Mouse (Mus musculus) CH12F3 (cell line): ENCODE results near the gene Adamts2.

ENCODE experiments used
- in situ Hi-C: fragments of 300-500 bp; cut with MboI; formaldehyde crosslinking; loops from 2 replicates; pipeline ENCODE4 v1.14.3; 2020; ENCODE audit warnings: low sequenced_read_pairs

Adamts2 gene

GRCm38 (mm10) chr11:50670881-50671280, 69.0 kb downstream of the Adamts2 start:
- in situ Hi-C loops, result no loop called here

- in situ Hi-C loops, result no loop called here
These were observed 69.5 kb downstream of the Adamts2 start for GRCm38 (mm10) chr11:50671376-50671775.

- in situ Hi-C loops, result no loop called here
These were observed 70.0 kb downstream of the Adamts2 start for GRCm38 (mm10) chr11:50671820-50672310.

GRCm38 (mm10) chr11:50672866-50673265, 71.0 kb downstream of the Adamts2 start:
- in situ Hi-C loops, result no loop called here

- in situ Hi-C loops, result no loop called here
These were observed 71.8 kb downstream of the Adamts2 start for GRCm38 (mm10) chr11:50673525-50674250.

- in situ Hi-C loops, result no loop called here
These were observed 72.5 kb downstream of the Adamts2 start for GRCm38 (mm10) chr11:50674390-50674789.

- in situ Hi-C loops, result no loop called here
These were observed 76.8 kb downstream of the Adamts2 start for GRCm38 (mm10) chr11:50678650-50679049.

- in situ Hi-C loops, result no loop called here
These were observed 80.1 kb downstream of the Adamts2 start for GRCm38 (mm10) chr11:50681940-50682339.

- in situ Hi-C loops, result no loop called here
These were observed 81.9 kb downstream of the Adamts2 start for GRCm38 (mm10) chr11:50683821-50684220.

GRCm38 (mm10) chr11:50688584-50688983, 86.7 kb downstream of the Adamts2 start:
- in situ Hi-C loops, result no loop called here

GRCm38 (mm10) chr11:50689672-50690071, 87.8 kb downstream of the Adamts2 start:
- in situ Hi-C loops, result no loop called here

GRCm38 (mm10) chr11:50699971-50700370, 98.1 kb downstream of the Adamts2 start:
- in situ Hi-C loops, result no loop called here

GRCm38 (mm10) chr11:50700496-50700895, 98.6 kb downstream of the Adamts2 start:
- in situ Hi-C loops, result no loop called here

GRCm38 (mm10) chr11:50703397-50703796, 101.5 kb downstream of the Adamts2 start:
- in situ Hi-C loops, result no loop called here

- in situ Hi-C loops, result no loop called here
These were observed 102.6 kb downstream of the Adamts2 start for GRCm38 (mm10) chr11:50704511-50704910.

- in situ Hi-C loops, result no loop called here
These were observed 105.4 kb downstream of the Adamts2 start for GRCm38 (mm10) chr11:50707259-50707658.

- in situ Hi-C loops, result no loop called here
These were observed 111.8 kb downstream of the Adamts2 start for GRCm38 (mm10) chr11:50713610-50714202.

GRCm38 (mm10) chr11:50715091-50715490, 113.2 kb downstream of the Adamts2 start:
- in situ Hi-C loops, result no loop called here

GRCm38 (mm10) chr11:50717381-50717897, 115.6 kb downstream of the Adamts2 start:
- in situ Hi-C loops, result no loop called here

GRCm38 (mm10) chr11:50718862-50719261, 117.0 kb downstream of the Adamts2 start:
- in situ Hi-C loops, result no loop called here

- in situ Hi-C loops, result no loop called here
These were observed 118.5 kb downstream of the Adamts2 start for GRCm38 (mm10) chr11:50720421-50720820.
